Mouse (Mus musculus) spleen, adult 2 months (tissue): ENCODE results near the gene Adh6a.

ENCODE experiments used
- CTCF ChIP-seq: fragments of 200-500 bp; IDR thresholded peaks from 2 replicates; pipeline ENCODE4 v1.5.1; 2011; ENCODE audit warnings: mild to moderate bottlenecking, inconsistent platforms; ENCODE audit not compliant: insufficient read depth, insufficient read length, insufficient replicate concordance; ENCODE audit errors: extremely low read depth
- POLR2A ChIP-seq: fragments of 200-500 bp; IDR thresholded peaks from 2 replicates; pipeline ENCODE4 v1.6.1; 2011; ENCODE audit warnings: low read depth, low read length, inconsistent platforms

- TF ChIP-seq CTCF (no peak), POLR2A (no peak)
Observed at GRCm38 (mm10) chr3:138293298-138293895, 19.7 kb upstream of the Adh6a start.
